Mouse (Mus musculus) limb, embryonic 12.5 days (tissue): ENCODE results near the gene Pdk3. TPM values are rescaled to one million over a fixed set of nuclear protein-coding genes. Genes with fewer than 3 reads are reported as not detected.

Experiments
- polyA plus RNA-seq: library from polyadenylated mRNA; unstranded; fragments of >200 nt; fragmentation: Nextera tagmentation; extraction: Ambion mirVana; gene quantifications from 2 replicates; pipeline ENCODE4 v1.2.1, GENCODE M21; 2016

The Pdk3 gene
- polyA plus RNA-seq, 1 experiment from 2014 or later, result 77.2 TPM

Other genes with a start within 250 kb of the Pdk3 start
- 28.8 and 30.3 TPM in 2 replicates for gene Pola1, start 200.0 kb downstream of the Pdk3 start, polyA plus RNA-seq
- gene Pcyt1b, start 177.3 kb downstream of the Pdk3 start, polyA plus RNA-seq, result 5.6 and 6.6 TPM in 2 replicates
- not detected in 2 replicates for gene AU015836, start 136.5 kb upstream of the Pdk3 start, polyA plus RNA-seq